Mouse (Mus musculus) thymus, adult 2 months (tissue): ENCODE results near the gene Zfand3.

Experiments used
- CTCF ChIP-seq: fragments of 200-500 bp; IDR thresholded peaks from 2 replicates; pipeline ENCODE4 v1.5.1; 2012; ENCODE audit warnings: mild to moderate bottlenecking, control low read depth, low read length, moderate library complexity, borderline replicate concordance; ENCODE audit not compliant: control insufficient read depth, poor library complexity, insufficient read depth; ENCODE audit errors: extremely low read depth
- POLR2A ChIP-seq: fragments of 200-500 bp; IDR thresholded peaks from 2 replicates; pipeline ENCODE4 v1.6.1; 2012; ENCODE audit warnings: mild to moderate bottlenecking, low read length, control low read depth, moderate library complexity; ENCODE audit not compliant: control insufficient read depth, poor library complexity, insufficient read depth; ENCODE audit errors: extremely low read depth

GRCm38 (mm10) chr17:30241720-30242322 lies 237.3 kb downstream of the Zfand3 start:
- TF ChIP-seq CTCF (no peak), POLR2A (no peak)
